Mouse (Mus musculus) heart, adult 2 months (tissue): ENCODE measurements around the gene D230025D16Rik.

ENCODE experiments used
- CTCF ChIP-seq: fragments of 200-600 bp; IDR thresholded peaks from 2 replicates; pipeline ENCODE4 v1.8.1; 2022; ENCODE audit warnings: antibody characterized with exemption, mild to moderate bottlenecking, moderate library complexity
- POLR2A ChIP-seq: fragments of 200-500 bp; IDR thresholded peaks from 2 replicates; pipeline ENCODE4 v1.6.1; 2011; ENCODE audit warnings: mild to moderate bottlenecking, low read depth, low read length, control low read depth; ENCODE audit not compliant: insufficient read depth

DNA sequence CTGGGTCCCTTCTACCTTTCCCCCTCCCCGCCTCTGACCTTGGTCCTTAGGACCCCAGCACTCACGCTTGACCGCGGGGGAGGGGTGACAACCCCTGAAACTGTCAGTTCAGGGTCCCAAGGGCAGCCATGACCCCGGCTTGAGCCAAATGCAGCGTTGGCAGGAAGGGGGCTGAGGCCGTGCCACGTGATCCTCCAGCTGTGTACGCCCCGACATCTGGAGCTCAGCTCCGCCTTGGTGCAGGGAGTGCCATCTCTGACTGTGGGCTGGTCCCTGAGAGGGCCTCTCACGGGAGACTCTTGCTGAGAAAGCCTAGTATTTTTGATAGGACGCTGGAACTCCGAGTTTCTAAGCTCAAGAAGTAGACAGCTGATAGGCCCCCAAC is 30.0 kb downstream of the D230025D16Rik start, which contains the start of gene B3gnt9:
- TF ChIP-seq CTCF (no peak), POLR2A (no peak; the same call in 1 of the 2 replicates)
